Mouse (Mus musculus) cerebellum, adult 2 months (tissue): ENCODE results near the gene Lgi2. TPM values are rescaled to one million over a fixed set of nuclear protein-coding genes. Genes with fewer than 3 reads are reported as not detected.

Experiments used
- DNase-seq, 2 experiments: peaks; one replicate each; pipeline ENCODE4 v3.0.0; 2021
- H3K27ac ChIP-seq: fragments of 200-500 bp; 2 replicates; pipeline ENCODE4 v1.5.1; 2012; ENCODE audit warnings: low read length, control low read depth, inconsistent platforms; ENCODE audit not compliant: insufficient read depth
- H3K27me3 ChIP-seq: fragments of 200-500 bp; 2 replicates; pipeline ENCODE4 v1.6.1; 2012; ENCODE audit warnings: inconsistent platforms, mild to moderate bottlenecking, low read length, moderate library complexity; ENCODE audit not compliant: control insufficient read depth, insufficient read depth
- H3K4me1 ChIP-seq: fragments of 200-500 bp; 2 replicates; pipeline ENCODE4 v1.6.1; 2011; ENCODE audit warnings: low read length; ENCODE audit not compliant: control insufficient read depth, insufficient read depth
- H3K4me3 ChIP-seq: fragments of 200-500 bp; replicated peaks from 2 replicates; pipeline ENCODE3; 2011; ENCODE audit warnings: mild to moderate bottlenecking, low read depth, low read length, control low read depth; ENCODE audit not compliant: insufficient read depth
- CTCF ChIP-seq: fragments of 200-500 bp; IDR thresholded peaks from 2 replicates; pipeline ENCODE4 v1.5.1; 2011; ENCODE audit warnings: low read depth, mild to moderate bottlenecking, control low read depth, low read length, moderate library complexity, borderline replicate concordance; ENCODE audit not compliant: insufficient read depth
- POLR2A ChIP-seq: fragments of 200-500 bp; IDR thresholded peaks from 2 replicates; pipeline ENCODE4 v1.6.1; 2011; ENCODE audit warnings: low read length, control low read depth, borderline replicate concordance; ENCODE audit not compliant: insufficient read depth
- WGBS: fragments of 180-500 bp; shearing (Covaris S2); methylation state at CpG from one replicate; pipeline ENCODE4 v1.1.7; 2018; 5-methylcytosine and 5-hydroxymethylcytosine counted together
- polyA plus RNA-seq: library from polyadenylated mRNA; depleted of rRNA; stranded (reverse); fragments of >200 nt; gene quantifications from 2 replicates; pipeline ENCODE4 v1.2.3, GENCODE M21; 2012

Lgi2 gene
- polyA plus RNA-seq, 1 experiment = 52.0 TPM

DNA sequence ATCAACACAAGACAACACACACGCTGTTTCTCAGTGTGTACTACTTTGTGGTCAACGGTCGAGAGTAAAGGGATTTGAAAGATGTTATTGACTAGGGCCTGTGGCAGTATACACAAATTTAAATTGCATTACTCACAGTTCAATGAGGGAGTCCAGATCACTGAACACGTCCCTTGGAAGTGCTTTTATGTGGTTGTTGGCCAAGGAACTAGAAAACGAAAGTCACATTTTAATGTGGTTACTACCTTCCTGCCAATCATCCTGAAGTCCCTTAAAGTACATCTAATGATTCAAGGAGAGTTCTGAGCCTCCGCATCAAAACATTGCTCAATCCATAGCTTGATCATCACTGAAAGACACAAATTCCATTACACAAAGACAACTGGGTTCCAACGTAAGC is 10.7 kb downstream of the Lgi2 start:
- Histone ChIP-seq H3K4me3 (no peak overlapping the region), H3K27me3 (no peaks in the 10 kb centered on the region), H3K27ac (no peak overlapping the region), H3K4me1 (no peaks in the 10 kb centered on the region)
- TF ChIP-seq CTCF (no peak), POLR2A (no peak)
- 66% methylated on average over 7 of the region's 7 CpGs for WGBS
- no peak for DNase-seq

DNA sequence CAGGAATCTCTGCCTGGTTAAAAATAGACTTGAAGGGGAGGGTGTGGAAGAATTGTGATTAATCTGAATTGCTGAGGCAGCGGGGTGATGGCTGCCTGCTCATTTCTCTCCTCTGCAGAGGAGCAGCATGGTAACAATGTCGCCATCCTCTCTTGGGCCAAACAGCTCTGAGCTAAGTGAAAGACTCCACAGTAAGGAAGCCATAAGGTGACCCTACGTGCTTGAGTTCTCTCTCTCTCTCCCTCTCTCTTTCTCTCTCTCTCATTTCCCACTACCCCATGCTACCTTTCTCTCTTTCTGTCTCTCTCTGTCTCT is 15.0 kb downstream of the Lgi2 start:
- no peak for DNase-seq
- Histone ChIP-seq H3K4me3 (no peak overlapping the region), H3K27me3 (no peaks in the 10 kb centered on the region), H3K27ac (no peak overlapping the region), H3K4me1 (no peaks in the 10 kb centered on the region)
- WGBS = 83% methylated on average over 3 of the region's 3 CpGs
- TF ChIP-seq CTCF (no peak), POLR2A (no peak)

DNA sequence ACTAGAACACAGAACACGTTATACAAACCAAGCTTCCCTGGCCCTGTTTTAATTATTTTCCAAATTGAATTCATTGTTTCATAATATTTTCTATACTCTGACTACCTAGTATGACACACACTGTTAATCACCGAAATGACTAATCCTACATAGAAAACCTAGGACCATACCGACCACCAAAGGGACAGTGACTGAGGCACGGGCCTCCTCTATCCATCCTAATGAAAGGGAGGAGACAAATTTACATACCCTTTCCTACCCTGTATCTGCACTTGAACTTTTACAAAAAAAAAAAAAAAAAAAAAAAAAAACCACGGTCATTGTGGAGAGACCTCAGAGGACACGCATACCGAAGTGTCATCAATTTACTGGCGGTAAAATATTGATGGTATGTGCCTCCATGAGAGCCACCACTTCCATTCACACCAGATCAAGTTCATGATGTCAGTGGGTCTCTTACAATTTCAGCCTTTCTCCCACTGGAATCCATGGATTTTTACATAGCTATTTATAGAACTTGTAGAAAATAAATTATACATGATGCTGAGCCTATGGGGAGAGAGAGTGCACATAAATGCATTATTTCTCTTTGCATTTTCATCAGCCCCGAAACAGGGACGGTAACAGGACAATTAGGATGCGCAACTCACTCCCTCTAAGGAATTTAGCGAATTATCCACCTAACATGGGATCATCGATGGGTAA is 15.5 kb downstream of the Lgi2 start:
- 88% methylated on average over 13 of the region's 13 CpGs for WGBS
- TF ChIP-seq CTCF (no peak), POLR2A (no peak)
- Histone ChIP-seq H3K4me3 (no peak overlapping the region), H3K27ac (no peak overlapping the region), H3K27me3 (no peaks in the 10 kb centered on the region), H3K4me1 (no peaks in the 10 kb centered on the region)
- no peak for DNase-seq

DNA sequence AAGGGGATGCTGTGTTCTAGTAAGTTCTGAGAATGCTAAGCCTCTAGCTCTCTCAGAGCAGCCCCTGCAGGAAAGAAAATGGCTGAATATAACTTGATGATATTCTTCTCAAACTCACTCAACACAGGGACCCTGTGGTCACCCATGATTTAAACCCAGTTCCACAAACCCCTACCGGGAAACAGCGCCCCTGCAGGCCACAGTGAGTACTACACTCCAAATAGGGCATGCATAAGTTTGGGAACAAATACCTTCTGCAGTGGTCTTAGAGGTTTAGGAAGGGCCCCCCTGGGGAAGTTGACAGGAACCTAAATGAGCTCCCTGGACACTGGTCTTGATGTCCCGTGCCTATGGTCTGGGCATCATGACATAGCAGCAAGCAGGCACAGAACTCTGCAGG is 19.3 kb downstream of the Lgi2 start:
- 39% methylated on average over 3 of the region's 3 CpGs for WGBS

DNA sequence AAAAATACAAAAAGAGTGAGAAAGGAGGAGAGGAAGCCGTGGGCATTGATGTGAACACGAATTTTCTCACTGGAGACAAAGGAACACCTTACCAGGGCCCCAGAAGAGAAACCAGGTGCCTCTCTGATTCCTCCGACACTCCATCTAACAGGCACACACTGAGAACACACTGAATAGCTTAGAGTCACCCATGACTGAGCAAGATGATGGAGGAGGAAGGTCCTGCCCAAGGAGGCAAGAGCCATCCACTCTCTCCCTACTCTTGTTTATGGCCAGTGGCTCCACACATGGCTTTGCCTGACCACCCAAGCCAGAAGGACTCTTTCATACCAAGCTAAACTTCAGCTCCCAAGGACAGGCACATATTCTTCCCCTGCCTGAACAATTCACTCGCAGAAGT is 22.5 kb downstream of the Lgi2 start:
- DNase-seq = no peak
- WGBS = 85% methylated on average over 4 of the region's 4 CpGs
- no peak for TF ChIP-seq CTCF
- no peak for TF ChIP-seq POLR2A
- no peak overlapping the region for H3K4me3 ChIP-seq
- no peak overlapping the region for H3K27ac ChIP-seq
- no peaks in the 10 kb centered on the region for H3K4me1 ChIP-seq
- H3K27me3 ChIP-seq = no peaks in the 10 kb centered on the region

More for the DNA sequence above, 19.3 kb downstream of the Lgi2 start:
- H3K4me3 ChIP-seq = no peak overlapping the region
- H3K27me3 ChIP-seq = no peaks in the 10 kb centered on the region
- H3K4me1 ChIP-seq = no peaks in the 10 kb centered on the region
- H3K27ac ChIP-seq = no peak overlapping the region
- peak; percentile 55; the same call in 1 of the 2 replicates for TF ChIP-seq CTCF
- no peak for TF ChIP-seq POLR2A
- DNase-seq = no peak

DNA sequence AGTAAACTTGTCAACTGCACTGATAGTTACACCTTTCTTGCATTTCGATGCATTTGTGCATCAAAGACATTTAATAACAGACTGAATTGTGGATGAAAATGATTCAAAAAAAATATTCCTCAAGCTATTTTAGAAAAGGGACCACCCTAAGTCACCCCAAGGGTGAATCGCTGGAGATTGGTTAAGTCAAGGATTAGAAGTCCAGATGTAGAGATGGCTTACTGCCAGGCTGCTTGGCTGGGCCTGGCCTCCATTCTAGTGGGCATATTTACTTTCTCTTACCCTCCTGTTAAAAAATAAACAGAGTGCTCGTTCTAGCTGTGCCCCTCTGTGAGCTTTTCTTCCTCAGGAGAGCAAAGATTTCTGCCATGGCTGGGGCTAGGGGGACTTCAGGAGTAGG is 26.1 kb downstream of the Lgi2 start:
- TF ChIP-seq CTCF (no peak), POLR2A (no peak)
- WGBS = 50% methylated on average over 3 of the region's 3 CpGs
- DNase-seq = no peak

DNA sequence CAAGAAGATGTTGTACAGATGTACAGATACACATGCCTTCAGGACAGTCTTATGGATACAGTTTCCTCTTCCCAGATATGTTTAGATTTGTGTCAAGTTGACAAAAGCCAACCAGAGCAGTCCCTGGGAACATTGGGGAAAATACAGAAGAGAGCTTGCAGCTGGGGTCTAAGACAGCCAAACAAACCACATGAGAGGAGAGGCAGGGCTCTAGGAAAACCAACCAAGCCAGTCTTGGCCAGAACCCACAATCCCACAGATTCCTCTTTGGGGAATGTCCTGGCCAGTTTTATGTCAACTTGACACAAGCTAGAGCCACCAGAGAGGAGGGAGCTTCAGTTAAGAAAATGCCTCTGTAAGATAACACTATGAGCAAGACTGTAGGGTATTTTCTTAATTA is 26.8 kb downstream of the Lgi2 start:
- Histone ChIP-seq H3K4me1 (no peaks in the 10 kb centered on the region), H3K4me3 (no peak overlapping the region), H3K27me3 (no peaks in the 10 kb centered on the region), H3K27ac (no peak overlapping the region)
- TF ChIP-seq CTCF = no peak
- no peak for TF ChIP-seq POLR2A
- no peak for DNase-seq

More for the DNA sequence above, 26.1 kb downstream of the Lgi2 start:
- no peak overlapping the region for H3K4me3 ChIP-seq
- H3K4me1 ChIP-seq = no peaks in the 10 kb centered on the region
- no peak overlapping the region for H3K27ac ChIP-seq
- no peaks in the 10 kb centered on the region for H3K27me3 ChIP-seq

DNA sequence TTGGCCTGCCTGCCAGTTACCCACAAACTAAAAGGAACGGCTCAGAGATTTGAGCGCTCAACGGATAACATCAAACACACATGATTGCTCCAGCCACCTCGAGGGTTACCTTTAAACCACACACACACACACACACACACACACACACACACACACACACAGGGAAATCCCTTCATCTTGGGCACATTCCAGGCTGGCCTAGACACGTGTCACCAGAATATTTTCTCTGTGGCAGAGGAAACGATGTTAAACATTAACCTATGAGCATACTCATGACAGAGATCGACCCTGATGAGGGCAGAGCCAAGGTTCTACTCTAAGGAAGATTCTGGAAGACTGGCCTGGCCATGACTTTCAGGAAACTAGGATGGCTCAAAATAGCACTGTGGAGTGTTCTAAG is 29.2 kb downstream of the Lgi2 start:
- no peak for TF ChIP-seq CTCF
- no peak for TF ChIP-seq POLR2A
- no peak for DNase-seq
- 76% methylated on average over 7 of the region's 7 CpGs for WGBS
- no peak overlapping the region for H3K27ac ChIP-seq
- H3K4me1 ChIP-seq = no peaks in the 10 kb centered on the region
- no peaks in the 10 kb centered on the region for H3K27me3 ChIP-seq
- H3K4me3 ChIP-seq = no peak overlapping the region
